Mouse (Mus musculus) liver, adult 2 months (tissue): ENCODE measurements around the gene Mapk10. TPM values are rescaled to one million over a fixed set of nuclear protein-coding genes. Genes with fewer than 3 reads are reported as not detected.

Source experiments
- DNase-seq: peaks from one replicate; pipeline ENCODE4 v3.0.0-alpha.2; 2011; ENCODE audit warnings: low read depth, low spot score; ENCODE audit errors: extremely low read depth
- H3K27ac ChIP-seq: fragments of 200-500 bp; replicated peaks from 2 replicates; pipeline ENCODE4 v1.5.1; 2012; ENCODE audit warnings: low read depth, mild to moderate bottlenecking, control low read depth, inconsistent platforms, low read length; ENCODE audit not compliant: insufficient read depth
- H3K27me3 ChIP-seq: fragments of 200-500 bp; 2 replicates; pipeline ENCODE4 v1.6.1; 2012; ENCODE audit warnings: mild to moderate bottlenecking, moderate library complexity, low read length, inconsistent platforms; ENCODE audit not compliant: control insufficient read depth, insufficient read depth
- H3K36me3 ChIP-seq: fragments of 200-500 bp; 2 replicates; pipeline ENCODE4 v1.6.1; 2012; ENCODE audit warnings: low read length, inconsistent platforms; ENCODE audit not compliant: control insufficient read depth, insufficient read depth
- H3K4me1 ChIP-seq: fragments of 200-500 bp; 2 replicates; pipeline ENCODE4 v1.6.1; 2011; ENCODE audit warnings: low read length; ENCODE audit not compliant: control insufficient read depth, insufficient read depth
- H3K4me3 ChIP-seq: fragments of 200-500 bp; 2 replicates; pipeline ENCODE4 v1.5.1; 2011; ENCODE audit warnings: low read depth, mild to moderate bottlenecking, control low read depth, low read length, moderate library complexity; ENCODE audit not compliant: insufficient read depth
- H3K79me2 ChIP-seq: fragments of 200-500 bp; 2 replicates; pipeline ENCODE4 v1.6.1; 2012; ENCODE audit warnings: inconsistent platforms, mild to moderate bottlenecking, low read length, moderate library complexity; ENCODE audit not compliant: control insufficient read depth, insufficient read depth
- H3K9ac ChIP-seq: fragments of 200-500 bp; 2 replicates; pipeline ENCODE4 v1.6.1; 2012; ENCODE audit warnings: low read depth, mild to moderate bottlenecking, control low read depth, inconsistent platforms, low read length
- CTCF ChIP-seq: fragments of 200-500 bp; IDR thresholded peaks from 2 replicates; pipeline ENCODE4 v1.5.1; 2011; ENCODE audit warnings: low read depth, low read length, control low read depth
- POLR2A ChIP-seq: fragments of 200-500 bp; IDR thresholded peaks from 2 replicates; pipeline ENCODE4 v1.6.1; 2011; ENCODE audit warnings: low read length, control low read depth; ENCODE audit not compliant: insufficient read depth; ENCODE audit errors: extremely low read depth
- WGBS: fragments of 180-500 bp; shearing (Covaris S2); methylation state at CpG from one replicate; pipeline ENCODE4 v1.1.7; 2018; 5-methylcytosine and 5-hydroxymethylcytosine counted together
- polyA plus RNA-seq: library from polyadenylated mRNA; depleted of rRNA; stranded (reverse); fragments of >200 nt; gene quantifications from 2 replicates; pipeline ENCODE4 v1.2.3, GENCODE M21; 2012
- total RNA-seq: library from RNA; depleted of rRNA; stranded (reverse); fragments of >200 nt; gene quantifications from 2 replicates; pipeline ENCODE4 v1.2.3, GENCODE M21; 2014

The Mapk10 gene
- total and polyA plus RNA-seq, 2 experiments, result not detected

DNA sequence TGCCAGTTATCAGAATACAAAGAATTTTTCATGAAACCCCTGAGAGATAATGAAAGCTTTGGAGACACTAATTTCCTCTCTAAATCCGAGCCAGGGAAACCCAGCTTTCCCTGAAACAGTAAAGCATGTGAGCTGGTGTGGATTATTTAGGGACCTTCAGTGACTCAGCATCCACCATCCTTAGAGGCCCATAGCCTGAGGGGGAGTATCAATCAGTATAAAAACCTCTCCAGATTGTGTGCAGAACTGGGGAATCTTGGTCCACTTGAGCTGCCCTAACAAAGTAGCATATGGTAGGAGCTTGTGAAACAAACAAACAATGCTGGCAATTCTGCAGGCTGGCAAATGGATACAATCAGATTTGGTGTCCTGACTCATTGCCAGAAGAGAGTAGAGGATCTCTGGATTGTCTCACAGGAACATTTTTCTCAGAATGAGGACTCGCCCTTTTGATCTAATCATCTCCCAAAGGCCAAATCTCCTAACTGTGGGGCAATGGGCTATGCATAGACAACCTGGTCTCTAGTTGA is 13.3 kb downstream of the Mapk10 start:
- Histone ChIP-seq H3K4me3 (no peak overlapping the region), H3K27me3 (no peaks in the 10 kb centered on the region), H3K36me3 (no peaks in the 10 kb centered on the region), H3K79me2 (no peaks in the 10 kb centered on the region), H3K27ac (no peak overlapping the region), H3K4me1 (peaks cover 2% of the 10 kb centered on the region), H3K9ac (no peak overlapping the region)
- WGBS, result 67% methylated on average over 2 of the region's 2 CpGs
- TF ChIP-seq CTCF (no peak), POLR2A (no peak)
- no peak for DNase-seq

DNA sequence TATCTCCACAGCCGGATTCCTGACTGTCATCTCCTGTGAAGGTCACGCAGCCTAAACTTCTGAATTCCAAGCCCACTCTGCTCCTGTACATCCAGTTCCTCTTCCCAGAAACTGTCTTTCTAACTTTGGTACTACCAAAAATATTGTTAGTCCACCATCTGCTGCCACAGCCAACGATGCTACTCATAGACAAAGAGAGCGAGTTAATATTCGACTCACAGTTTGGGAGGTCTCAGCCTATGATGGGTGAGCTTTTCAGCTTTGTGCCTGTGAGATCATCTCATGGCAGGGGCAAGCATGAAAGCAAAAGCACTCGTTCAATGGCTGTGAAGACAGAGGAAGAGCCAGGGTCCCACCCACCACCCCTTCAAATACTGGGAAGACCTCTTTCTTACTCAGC is 16.6 kb downstream of the Mapk10 start:
- no peak for TF ChIP-seq CTCF
- TF ChIP-seq POLR2A, result no peak
- no peak for DNase-seq
- no peak overlapping the region for H3K4me3 ChIP-seq
- H3K79me2 ChIP-seq, result no peaks in the 10 kb centered on the region
- no peaks in the 10 kb centered on the region for H3K36me3 ChIP-seq
- 55% methylated on average over 6 of the region's 6 CpGs for WGBS
- peaks cover 2% of the 10 kb centered on the region for H3K4me1 ChIP-seq
- no peaks in the 10 kb centered on the region for H3K27me3 ChIP-seq
- H3K27ac ChIP-seq, result no peak overlapping the region
- no peak overlapping the region for H3K9ac ChIP-seq

- Histone ChIP-seq H3K79me2 (no peaks in the 10 kb centered on the region), H3K27me3 (no peaks in the 10 kb centered on the region), H3K4me3 (no peak overlapping the region), H3K4me1 (peaks cover 2% of the 10 kb centered on the region), H3K9ac (no peak overlapping the region), H3K36me3 (no peaks in the 10 kb centered on the region), H3K27ac (no peak overlapping the region)
- TF ChIP-seq CTCF, result no peak
- TF ChIP-seq POLR2A, result no peak
- 37% methylated on average over 3 of the region's 3 CpGs for WGBS
- peak; percentile 54 for DNase-seq
These were observed 17.4 kb downstream of the Mapk10 start for GRCm38 (mm10) chr5:103193700-103194099.

DNA sequence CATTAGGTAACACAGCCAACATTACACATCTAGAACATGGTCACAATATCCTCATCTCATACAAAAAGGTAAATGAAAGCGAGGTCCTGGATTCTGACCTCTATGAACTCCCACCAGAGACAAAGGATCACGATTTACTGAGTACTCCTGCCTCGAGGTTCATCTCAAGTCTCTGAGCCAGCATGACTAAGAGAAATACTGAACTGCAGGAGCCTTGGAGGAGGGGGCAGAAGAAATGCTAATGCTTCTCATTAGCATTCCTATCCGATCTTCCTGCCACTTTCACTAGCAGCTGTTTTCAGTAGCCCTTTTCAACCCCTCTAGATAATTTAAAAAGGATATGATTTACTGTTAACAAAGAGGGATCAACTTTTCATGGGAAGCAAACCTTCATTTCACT is 19.6 kb downstream of the Mapk10 start:
- no peak overlapping the region for H3K27ac ChIP-seq
- H3K79me2 ChIP-seq, result no peaks in the 10 kb centered on the region
- 54% methylated on average over 4 of the region's 4 CpGs for whole genome bisulfite sequencing
- DNase-seq, result no peak
- H3K27me3 ChIP-seq, result no peaks in the 10 kb centered on the region
- no peak overlapping the region for H3K4me3 ChIP-seq
- H3K9ac ChIP-seq, result no peak overlapping the region
- peaks cover 2% of the 10 kb centered on the region for H3K4me1 ChIP-seq
- H3K36me3 ChIP-seq, result no peaks in the 10 kb centered on the region
- TF ChIP-seq CTCF (no peak), POLR2A (no peak)

DNA sequence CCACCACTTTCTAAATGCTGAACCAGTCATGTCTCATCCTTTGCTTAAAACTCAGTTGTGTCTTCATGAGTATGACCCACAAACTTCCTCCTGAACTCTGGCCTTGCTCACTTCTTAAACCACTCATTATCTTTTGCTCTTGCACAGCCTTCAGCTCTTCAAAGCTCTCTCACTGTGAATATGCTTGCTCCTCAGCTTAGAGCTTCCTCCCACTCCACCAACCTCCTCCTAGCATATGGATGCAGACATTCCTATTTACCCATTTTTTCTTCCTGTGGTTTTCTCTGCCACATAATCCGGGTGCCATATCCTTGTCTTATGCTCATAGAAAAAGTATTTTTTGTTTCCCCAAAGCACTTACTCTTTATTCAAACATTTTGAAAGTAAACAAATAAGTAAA is 26.9 kb downstream of the Mapk10 start:
- TF ChIP-seq CTCF (no peak), POLR2A (no peak)
- Histone ChIP-seq H3K4me3 (no peak overlapping the region), H3K36me3 (no peaks in the 10 kb centered on the region), H3K79me2 (no peaks in the 10 kb centered on the region), H3K9ac (no peak overlapping the region), H3K27me3 (no peaks in the 10 kb centered on the region), H3K27ac (no peak overlapping the region), H3K4me1 (no peaks in the 10 kb centered on the region)
- 78% methylated on average over 1 of the region's 1 CpGs for WGBS
- DNase-seq, result no peak

- TF ChIP-seq CTCF, result no peak
- 88% methylated on average over 10 of the region's 10 CpGs for WGBS
- Histone ChIP-seq H3K4me3 (no peak overlapping the region), H3K4me1 (no peaks in the 10 kb centered on the region), H3K79me2 (no peaks in the 10 kb centered on the region), H3K36me3 (no peaks in the 10 kb centered on the region), H3K9ac (no peak overlapping the region), H3K27ac (no peak overlapping the region), H3K27me3 (no peaks in the 10 kb centered on the region)
- no peak for DNase-seq
These were observed 29.5 kb downstream of the Mapk10 start for GRCm38 (mm10) chr5:103181622-103182021.
